Mouse (Mus musculus): Measurements from ENCODE around the gene Slc26a10.

GRCm38 (mm10) chr10:127225732-127226131 is 45.3 kb upstream of the Slc26a10 start:
- TF ChIP-seq POLR2A (IDR thresholded peaks at IDR 0.05; ENCODE audit: borderline replicate concordance, extremely low read depth, insufficient read depth, insufficient read length, poor library complexity, severe bottlenecking) (no peak), CTCF (IDR thresholded peaks at IDR 0.05; ENCODE audit: borderline replicate concordance, extremely low read depth, insufficient read depth, insufficient read length) (no peak)
